Mouse (Mus musculus) thymus, postnatal 14 days (tissue): ENCODE measurements at regions not wholly inside any gene's neighbourhood (a gene's known extent, or its start where the extent isn't known, plus 50 kb on each side); places are given as distances from the start of the nearest gene placed in this dataset.

Experiments used
- DNase-seq: peaks from one replicate; pipeline ENCODE4 v3.0.0; 2021

- no peak for DNase-seq
These were observed 59.7 kb downstream of the H2al1j start for GRCm38 (mm10) chrX:11387200-11387940.

GRCm38 (mm10) chrX:11388860-11389259, 61.2 kb downstream of the H2al1j start:
- no peak for DNase-seq

- no peak for DNase-seq
These were observed 72.8 kb downstream of the H2al1j start for GRCm38 (mm10) chrX:11400406-11400805.

GRCm38 (mm10) chrX:11404369-11404768, 76.7 kb downstream of the H2al1j start:
- DNase-seq = no peak

- DNase-seq = no peak
These were observed 84.7 kb downstream of the H2al1j start for GRCm38 (mm10) chrX:11412316-11412826.

GRCm38 (mm10) chrX:11415662-11416061, 88.0 kb downstream of the H2al1j start:
- DNase-seq = no peak

- DNase-seq = no peak
These were observed 88.9 kb downstream of the H2al1j start for GRCm38 (mm10) chrX:11416510-11416909.

- no peak for DNase-seq
These were observed 90.2 kb downstream of the H2al1j start for GRCm38 (mm10) chrX:11417861-11418260.

GRCm38 (mm10) chrX:11418261-11418660, 90.6 kb downstream of the H2al1j start:
- no peak for DNase-seq

- DNase-seq = no peak
These were observed 91.6 kb downstream of the H2al1j start for GRCm38 (mm10) chrX:11419162-11419631.

- no peak for DNase-seq
These were observed 104.9 kb downstream of the H2al1j start for GRCm38 (mm10) chrX:11432403-11433004.

GRCm38 (mm10) chrX:11435338-11435737, 107.7 kb downstream of the H2al1j start:
- no peak for DNase-seq

- DNase-seq = no peak
These were observed 109.7 kb downstream of the H2al1j start for GRCm38 (mm10) chrX:11437151-11437944.

- DNase-seq = no peak
These were observed 115.9 kb downstream of the H2al1j start for GRCm38 (mm10) chrX:11443543-11443942.

GRCm38 (mm10) chrX:11444261-11444725, 116.7 kb downstream of the H2al1j start:
- DNase-seq = no peak

- DNase-seq = no peak
These were observed 121.1 kb downstream of the H2al1j start for GRCm38 (mm10) chrX:11448711-11449110.

GRCm38 (mm10) chrX:11458521-11458920, 130.9 kb downstream of the H2al1j start:
- no peak for DNase-seq

- no peak for DNase-seq
These were observed 136.4 kb downstream of the H2al1j start for GRCm38 (mm10) chrX:11463955-11464511.

- DNase-seq = no peak
These were observed 138.6 kb downstream of the H2al1j start for GRCm38 (mm10) chrX:11466191-11466590.

- no peak for DNase-seq
These were observed 152.2 kb downstream of the H2al1j start for GRCm38 (mm10) chrX:11479696-11480339.

- no peak for DNase-seq
These were observed 154.5 kb downstream of the H2al1j start for GRCm38 (mm10) chrX:11482141-11482540.

- no peak for DNase-seq
These were observed 159.0 kb downstream of the H2al1j start for GRCm38 (mm10) chrX:11486588-11486987.
